Mouse (Mus musculus): Measurements from ENCODE around the gene Kcnj12.
A peak's percentile ranks its signal among the peaks of the same experiment; 100 is the strongest.

Kcnj12 gene

GRCm38 (mm10) chr11:61104241-61104901 is 82.0 kb downstream of the Kcnj12 start:
- peak; percentile 57 for DNase-seq (ENCODE audit: extremely low read depth, insufficient read length, low spot score)

GRCm38 (mm10) chr11:61108911-61109361 is 86.6 kb downstream of the Kcnj12 start:
- DNase-seq (ENCODE audit: extremely low read depth, insufficient read length, low spot score), result no peak

- no peak for DNase-seq (ENCODE audit: extremely low read depth, insufficient read length, low spot score)
Observed at GRCm38 (mm10) chr11:61109707-61110106, 87.3 kb downstream of the Kcnj12 start.

GRCm38 (mm10) chr11:61110113-61110512 is 87.7 kb downstream of the Kcnj12 start:
- no peak for DNase-seq (ENCODE audit: extremely low read depth, insufficient read length, low spot score)

GRCm38 (mm10) chr11:61110928-61111327 is 88.6 kb downstream of the Kcnj12 start:
- DNase-seq (ENCODE audit: extremely low read depth, insufficient read length, low spot score), result no peak

GRCm38 (mm10) chr11:61111472-61111871 is 89.1 kb downstream of the Kcnj12 start:
- no peak for DNase-seq (ENCODE audit: extremely low read depth, insufficient read length, low spot score)

GRCm38 (mm10) chr11:61112323-61112995 is 90.1 kb downstream of the Kcnj12 start:
- no peak for DNase-seq (ENCODE audit: extremely low read depth, insufficient read length, low spot score)

- DNase-seq (ENCODE audit: extremely low read depth, insufficient read length, low spot score), result no peak
Observed at GRCm38 (mm10) chr11:61116226-61116625, 93.9 kb downstream of the Kcnj12 start.

- DNase-seq (ENCODE audit: extremely low read depth, insufficient read length, low spot score), result peak; percentile 52
Observed at GRCm38 (mm10) chr11:61119996-61120583, 97.7 kb downstream of the Kcnj12 start.

Measured in 3134 (cell line).